Mouse (Mus musculus) brain, embryonic 18.5 days (tissue): Measurements from ENCODE around the gene Slc43a3.

Source experiments
- DNase-seq: peaks from one replicate; pipeline ENCODE4 v3.0.0-alpha.2; 2012; ENCODE audit warnings: low read depth, low spot score

Gene Slc43a3

DNA sequence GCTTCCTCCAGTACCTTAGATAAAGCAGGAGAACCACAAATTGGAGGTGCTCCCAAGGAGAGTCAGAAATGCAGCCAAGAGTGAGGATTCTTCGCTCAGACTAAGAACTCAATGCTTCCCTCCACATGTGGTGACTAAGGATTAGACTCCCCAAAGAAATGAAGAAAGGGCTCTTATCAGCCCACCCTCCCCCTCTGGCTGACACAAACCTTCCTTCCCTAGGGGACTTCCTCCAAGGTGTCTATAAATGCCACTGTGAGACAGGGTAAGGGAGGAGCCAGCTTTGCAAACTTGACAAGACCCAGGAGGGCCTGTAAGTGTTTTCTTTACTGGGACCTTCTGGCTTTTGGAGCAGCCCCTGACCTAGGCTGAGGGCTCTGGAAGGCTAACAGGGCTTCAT is 43.8 kb downstream of the Slc43a3 start, which contains the start of gene Prg2:
TSS of gene Prg2 (plus strand) at position 274 of the 400 bp plus-strand sequence.
- no peak for DNase-seq

DNA sequence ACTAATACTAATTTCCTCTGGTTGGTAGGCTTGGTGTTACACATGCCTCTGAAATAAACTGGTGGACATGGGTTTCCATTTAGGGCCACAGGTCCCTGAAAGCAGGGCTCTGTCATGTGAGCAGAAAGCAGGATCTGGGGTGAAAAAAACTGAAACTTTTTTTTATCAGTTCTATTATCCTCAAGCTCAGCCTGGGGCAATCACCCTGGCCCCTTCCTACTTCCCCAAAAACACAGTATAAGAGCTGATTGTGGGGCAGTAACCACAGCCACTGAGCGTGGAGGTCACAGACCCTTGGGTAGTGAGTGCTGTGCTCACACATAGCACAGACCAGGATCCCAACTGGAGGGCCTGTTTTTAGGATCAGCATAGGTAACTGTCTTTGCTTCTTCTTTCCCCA is 51.6 kb downstream of the Slc43a3 start, which contains the start of gene Prg3:
TSS of gene Prg3 (plus strand) at position 286 of the 400 bp plus-strand sequence.
- no peak for DNase-seq

DNA sequence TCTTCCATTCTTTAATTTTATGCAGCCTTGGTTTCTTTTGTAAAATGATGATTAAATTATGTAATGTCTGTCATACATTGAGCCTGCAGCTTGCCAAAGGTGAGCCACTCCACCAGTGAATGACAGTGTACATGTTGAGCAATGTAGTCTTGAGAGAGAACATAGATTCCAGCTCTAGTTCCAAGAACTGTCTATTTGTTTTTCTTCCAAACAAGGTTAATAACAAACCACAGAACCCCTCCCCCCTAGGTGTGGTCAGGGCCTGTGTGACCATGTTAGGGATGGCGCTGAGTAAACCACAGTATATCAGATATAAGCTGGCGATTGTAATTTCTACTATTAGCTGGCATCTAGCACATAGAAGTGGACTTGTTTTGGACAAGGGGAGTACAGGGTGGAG is 60.0 kb downstream of the Slc43a3 start:
- DNase-seq, result no peak

DNA sequence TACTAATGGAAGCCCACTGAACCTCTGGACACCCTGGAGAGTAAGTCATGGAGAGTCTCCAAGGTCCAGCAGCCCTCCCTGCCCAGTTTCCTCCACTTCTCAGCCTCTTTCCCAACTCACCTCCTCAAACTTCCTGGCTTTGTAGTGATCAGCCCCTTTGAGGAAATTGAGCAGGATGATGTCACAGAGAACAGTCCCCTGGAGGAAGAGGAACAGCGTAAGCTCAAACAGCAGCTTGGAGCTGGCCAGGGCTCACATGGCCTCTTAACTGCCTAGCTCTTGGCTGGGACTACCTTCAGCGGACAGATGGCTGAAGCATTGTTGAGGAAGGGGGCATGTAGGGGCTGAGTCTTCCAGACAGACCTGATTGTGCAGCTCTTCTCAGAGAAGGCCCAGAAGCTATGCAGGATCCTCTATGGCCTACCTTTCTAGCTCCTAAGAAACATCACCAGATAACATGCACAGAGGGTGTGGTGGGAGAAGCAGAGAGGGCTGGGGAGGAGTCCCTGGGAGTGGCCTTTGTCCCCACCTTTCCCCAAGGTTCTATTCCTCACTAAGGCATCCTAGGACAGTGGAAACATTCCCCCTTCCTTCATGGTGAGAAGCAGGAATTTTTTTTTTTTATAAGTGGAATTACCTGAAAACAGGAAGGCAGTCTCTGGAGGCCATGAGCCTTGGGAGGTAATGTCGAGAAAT is 63.3 kb downstream of the Slc43a3 start:
- DNase-seq, result no peak

DNA sequence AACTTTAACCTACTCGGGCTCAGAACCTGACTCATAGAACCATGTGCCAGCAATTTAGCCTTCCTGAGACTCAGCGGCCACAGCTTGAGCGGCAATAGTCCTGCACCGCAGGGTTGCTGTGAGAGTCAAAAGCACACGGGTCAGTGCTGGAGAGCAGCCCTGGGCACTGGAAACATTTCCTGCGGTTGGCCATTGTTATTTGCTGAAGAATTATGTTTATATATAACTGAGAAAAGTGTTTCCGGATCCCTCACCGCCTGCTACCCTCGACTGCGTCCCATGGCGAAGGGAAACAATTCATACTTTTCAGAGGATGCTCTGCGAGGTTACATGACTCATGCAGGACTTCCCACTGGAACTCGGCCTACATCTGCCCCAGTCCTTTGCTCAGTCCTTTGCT is 65.1 kb downstream of the Slc43a3 start:
- DNase-seq, result no peak

DNA sequence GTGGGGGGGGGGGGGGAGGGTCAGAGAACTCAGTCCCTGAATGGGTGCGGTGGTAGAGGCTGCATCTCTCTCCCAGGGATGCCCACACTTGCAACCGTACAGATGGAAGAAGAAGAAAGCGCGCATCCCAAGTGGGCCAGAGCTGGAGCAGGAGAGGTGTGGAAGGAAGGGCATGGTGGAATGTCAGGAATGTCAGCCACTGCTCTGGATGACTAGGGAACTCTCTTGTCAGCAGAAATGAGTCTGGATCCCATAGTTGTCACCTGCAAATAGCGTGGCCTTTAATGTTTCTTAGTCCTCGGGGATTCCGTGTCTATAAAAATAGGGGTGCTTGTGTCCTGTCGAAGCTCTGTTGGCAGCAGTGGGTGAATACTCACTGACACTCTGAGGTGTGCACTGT is 66.2 kb downstream of the Slc43a3 start:
- DNase-seq, result no peak

DNA sequence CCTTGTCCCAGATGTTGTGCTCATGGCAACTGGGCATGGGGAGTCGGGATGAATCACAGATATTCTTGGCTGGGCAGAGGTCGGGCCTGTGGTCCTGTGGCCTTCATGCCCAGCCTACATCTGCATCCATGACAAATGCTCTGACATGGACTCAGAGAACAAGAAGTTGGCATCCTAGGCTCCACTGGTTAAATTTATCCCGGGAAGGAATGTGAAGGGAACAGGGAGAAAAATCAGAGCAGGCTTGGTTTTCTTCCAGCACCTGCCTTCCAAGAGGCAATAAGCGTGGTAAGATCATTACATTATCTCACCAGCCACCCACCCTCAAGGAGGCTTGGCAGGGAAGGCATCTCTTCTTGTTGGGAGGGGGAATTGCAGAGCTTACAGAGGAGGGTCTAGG is 68.0 kb downstream of the Slc43a3 start:
- no peak for DNase-seq

DNA sequence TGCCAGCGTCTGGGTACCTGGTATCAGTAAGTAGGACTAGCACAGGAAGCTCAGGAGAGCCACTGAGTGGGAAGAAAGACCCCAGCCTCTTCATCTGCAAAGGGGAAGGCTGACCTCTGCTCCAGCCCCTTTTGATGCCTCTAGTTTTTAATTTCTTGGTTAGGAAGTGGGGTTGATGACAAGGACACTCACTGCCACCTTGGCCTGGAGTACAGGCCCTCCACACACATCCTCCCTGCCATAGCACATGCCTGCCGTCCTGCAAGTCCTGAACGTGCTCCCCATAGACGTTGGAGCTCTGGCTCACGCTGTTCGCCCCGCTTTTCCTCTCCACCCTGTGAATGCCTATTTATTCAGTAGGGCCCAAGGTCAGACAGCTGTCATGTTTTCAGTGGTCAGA is 70.2 kb downstream of the Slc43a3 start:
- DNase-seq, result no peak

DNA sequence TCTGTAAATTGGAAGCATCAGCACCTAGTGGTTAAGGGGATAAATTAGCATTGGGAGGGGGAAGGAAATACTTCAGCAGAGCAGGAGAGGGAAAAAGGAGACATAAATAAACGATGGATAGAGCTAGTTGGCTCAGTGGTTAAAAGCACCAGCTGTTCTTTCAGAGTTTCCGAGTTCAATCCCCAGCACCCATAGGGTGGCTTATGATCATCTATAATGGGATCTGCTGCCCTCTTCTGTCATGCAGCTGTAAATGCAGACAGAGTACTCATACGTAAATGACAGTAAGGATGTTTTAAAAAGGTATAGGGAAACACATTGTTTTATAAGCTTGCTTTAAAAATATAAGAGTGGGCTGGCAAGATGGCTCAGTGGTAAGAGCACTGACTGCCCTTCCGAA is 71.3 kb downstream of the Slc43a3 start:
- no peak for DNase-seq
